Mouse (Mus musculus) urinary bladder, postnatal 25 days (tissue): ENCODE data around the gene Gm10197.

Experiments used
- DNase-seq: peaks from one replicate; pipeline ENCODE4 v3.0.0; 2022; ENCODE audit warnings: low spot score

Gene Gm10197

DNA sequence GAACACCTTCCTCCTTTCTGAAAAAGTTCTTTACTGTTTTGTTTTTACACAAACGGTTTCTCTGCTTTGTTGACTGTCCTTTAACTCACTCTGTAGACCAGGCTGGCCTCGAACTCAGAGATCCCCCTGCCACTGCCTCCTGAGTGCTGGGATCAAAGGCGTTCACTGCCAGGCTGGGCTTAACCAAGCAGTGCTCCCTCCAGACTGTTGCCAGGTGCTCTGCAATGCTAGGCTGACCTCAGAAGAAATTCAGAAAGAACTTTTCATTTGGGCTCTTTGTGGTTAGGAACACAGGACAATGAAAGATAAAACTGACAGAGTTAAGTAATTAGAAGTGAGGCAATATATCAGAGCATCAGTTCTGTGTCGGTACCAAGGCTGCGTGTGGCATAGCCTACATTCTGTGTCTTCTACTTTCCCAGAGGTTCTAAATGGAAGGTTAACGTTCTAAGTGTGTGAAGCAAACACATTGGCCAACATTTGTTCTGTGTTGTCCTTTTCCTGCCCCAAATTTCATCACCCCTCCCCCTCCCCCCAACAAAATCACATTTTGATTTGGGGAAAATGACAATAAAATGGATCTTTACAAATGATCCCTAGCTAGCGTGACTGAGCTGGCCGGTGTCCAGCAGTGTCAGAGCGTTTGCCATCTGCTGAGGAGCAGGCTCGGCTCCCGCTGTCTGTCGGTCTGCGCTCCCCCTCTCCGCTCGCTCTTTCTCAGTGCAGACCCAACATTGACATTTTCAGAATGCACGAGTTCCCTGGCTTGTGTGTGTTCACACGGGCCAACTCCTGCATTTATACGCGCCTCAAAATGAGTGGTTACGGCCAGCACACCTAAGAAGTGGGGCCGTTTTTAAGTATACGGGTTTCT is 12.2 kb downstream of the Gm10197 start:
- DNase-seq: no peak

DNA sequence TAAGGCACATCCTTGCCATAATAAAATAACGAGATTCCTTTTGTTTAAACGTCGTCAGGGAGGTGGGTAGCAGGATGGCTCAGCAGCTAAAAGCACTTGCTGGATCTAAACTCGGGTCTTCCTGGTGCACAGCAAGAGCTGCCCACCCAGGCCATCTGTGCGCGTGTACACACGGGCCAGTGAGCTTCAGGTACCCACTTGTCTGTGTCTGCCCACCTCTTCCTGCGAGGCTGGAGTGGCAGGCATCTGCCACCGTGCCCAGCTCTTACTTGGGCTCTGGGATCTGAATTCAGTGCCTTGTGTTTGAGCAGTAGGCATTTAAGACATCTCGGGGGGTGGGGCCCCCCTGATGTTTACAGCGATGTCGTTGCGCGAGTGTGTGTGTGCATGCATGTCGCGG is 16.5 kb downstream of the Gm10197 start:
- no peak for DNase-seq

DNA sequence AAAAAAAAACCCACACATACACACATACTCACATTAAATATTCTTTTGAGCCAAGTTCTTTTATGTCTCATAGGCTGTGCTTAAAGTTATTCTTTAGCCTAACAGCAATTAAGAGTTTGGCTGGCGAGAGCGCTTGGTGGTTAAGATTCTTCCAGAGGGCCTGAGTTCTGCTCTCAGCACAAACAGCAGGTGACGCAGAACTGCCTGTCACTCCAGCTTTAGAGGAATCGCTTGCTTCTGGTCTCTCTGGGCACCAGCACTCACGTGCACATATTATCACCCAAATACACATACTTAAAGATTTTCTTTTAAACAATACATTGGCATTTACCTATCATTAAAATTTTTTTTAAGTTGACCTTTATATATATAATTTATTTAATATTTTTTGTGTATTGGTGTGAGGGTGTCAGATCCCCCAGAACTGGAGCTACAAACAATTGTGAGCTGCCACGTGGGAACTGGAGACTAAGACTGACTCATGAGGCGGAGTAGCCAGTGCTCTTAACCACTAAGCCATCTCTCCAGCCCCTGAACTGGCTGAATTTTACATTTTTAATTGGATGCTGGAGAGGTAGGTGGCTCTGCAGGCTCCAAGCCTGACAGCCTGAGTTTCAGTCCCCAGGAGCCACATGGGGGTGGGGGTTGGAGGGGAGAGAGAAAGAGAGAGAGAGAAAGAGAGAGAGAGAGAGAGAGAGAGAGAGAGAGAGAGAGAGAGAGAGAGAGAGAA is 17.1 kb downstream of the Gm10197 start:
- DNase-seq: no peak

DNA sequence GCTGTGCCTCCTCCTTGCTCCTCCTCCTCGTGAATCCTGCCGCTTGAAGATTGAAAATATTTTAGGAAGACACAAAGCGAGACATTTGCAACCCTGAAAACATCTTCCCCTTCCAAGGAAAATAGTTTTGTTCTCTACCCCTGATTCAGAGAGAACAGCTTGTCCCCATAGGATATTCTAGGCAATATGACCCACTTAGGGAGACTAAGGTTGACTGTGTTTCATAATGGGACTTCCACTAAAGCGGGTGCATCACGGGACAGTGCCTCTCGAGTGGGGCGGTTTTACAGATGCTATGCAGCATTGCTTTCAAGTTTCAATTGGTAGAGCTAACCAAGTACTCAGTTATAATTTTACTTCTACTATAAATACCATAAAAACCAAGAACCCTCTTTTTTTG is 17.7 kb downstream of the Gm10197 start:
- no peak for DNase-seq

DNA sequence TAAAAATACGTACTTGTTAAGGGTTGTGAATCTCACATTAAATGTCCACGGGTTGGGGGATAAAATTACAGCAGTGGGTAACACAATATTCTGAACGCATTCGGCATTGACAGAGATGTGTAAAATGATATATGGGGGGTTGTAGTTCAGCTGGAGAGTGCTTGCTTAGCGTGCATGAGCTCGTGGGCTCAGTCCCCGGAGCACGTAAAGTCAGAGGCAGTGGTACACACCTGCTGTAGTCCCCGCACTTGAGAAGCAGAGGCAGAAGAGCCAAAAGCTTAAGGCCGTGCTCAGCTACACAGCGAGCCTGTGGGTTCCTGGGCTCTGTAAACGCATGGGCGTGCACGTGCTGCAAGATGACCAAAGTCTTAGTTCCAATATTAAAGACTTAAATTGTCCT is 25.8 kb downstream of the Gm10197 start:
- DNase-seq: no peak

DNA sequence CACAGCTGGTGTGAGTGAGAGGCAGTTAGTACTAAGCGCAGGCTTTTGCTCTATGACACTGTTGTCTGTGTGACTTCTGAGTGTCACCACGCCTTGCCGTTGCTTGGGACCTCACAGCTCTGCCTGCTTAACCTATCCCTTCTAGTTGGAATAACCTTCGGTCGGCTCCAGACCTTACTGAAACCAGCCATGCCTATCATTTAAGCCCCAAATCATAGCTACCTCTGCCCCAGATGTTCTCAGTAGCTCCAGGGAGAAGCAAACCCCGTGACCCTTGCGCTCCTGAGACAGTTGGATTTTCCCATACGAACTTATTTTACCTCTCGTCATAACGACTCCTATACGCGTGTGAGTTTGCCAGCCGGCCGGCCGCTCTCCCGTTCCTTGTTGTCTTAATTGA is 27.5 kb downstream of the Gm10197 start:
- no peak for DNase-seq

DNA sequence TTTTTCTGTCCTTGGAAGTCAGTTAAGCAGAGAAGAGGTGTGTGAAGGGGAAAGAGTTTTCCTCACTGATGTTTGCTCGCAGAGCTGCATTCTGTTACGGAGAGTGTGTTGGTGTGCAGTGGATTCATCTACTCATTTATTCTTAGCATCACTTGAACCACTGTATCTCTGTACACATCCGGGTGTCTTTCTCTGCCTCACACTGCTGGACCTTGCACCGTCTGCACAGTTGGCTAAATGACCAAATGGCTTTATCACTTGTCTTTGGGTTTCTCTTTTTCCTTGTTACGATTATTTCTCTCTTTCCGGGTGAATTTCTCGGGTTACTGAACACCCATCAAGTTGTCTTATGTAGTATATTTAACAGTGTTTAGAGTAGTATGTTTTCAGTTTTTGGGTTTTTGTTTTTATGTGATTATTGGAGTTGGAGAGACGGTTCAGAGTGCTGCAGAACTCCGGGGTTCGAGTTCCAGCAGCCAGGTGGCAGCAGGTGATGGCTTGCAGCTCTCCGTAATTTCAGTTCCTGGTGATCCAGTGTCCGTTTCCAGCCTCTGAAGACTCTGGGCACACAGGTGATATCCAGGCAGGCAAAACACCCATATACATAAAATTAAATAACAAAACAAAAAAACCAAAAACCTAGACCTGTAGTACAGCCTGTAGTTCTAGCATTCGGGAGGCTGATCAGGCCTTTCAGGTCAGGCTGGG is 28.2 kb downstream of the Gm10197 start:
- no peak for DNase-seq

DNA sequence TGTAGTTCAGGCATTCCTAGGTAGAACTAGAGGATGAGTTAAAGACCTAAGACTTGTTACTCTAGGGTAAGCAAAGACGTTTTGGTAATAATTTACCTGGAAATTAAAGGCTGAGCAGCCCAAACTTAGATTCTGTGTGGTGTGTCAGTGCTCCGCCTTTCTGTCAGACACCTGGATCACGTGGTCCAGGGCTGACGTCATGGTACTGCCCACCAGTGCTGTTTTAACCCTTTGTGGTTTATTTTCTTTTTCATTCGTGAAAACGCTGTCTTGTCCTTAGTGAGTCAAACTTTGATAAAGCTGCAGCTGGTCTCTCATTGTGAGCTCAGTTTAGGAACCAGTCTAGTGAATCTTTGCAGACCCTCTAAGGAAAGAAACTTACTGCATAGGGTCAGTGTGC is 31.1 kb downstream of the Gm10197 start:
- no peak for DNase-seq

DNA sequence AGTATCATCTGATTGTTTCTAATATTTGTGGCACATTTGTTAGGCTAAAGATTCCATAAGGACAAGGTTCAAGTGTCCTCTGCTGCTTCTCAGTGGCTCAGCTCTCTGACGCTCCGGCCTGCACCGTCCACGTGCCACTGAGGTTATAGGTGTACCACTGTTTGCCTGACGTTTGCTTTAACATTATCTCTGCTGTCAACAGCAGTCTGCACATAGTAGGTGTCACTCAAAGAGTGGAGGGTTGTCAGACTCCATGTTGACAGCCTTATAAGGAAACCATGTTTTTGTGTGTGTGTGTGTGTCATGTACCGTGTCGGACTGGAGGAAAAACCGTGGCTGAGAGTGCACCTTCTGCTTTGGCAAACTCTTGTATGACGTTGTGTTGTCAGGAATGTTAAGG is 36.3 kb downstream of the Gm10197 start:
- no peak for DNase-seq

DNA sequence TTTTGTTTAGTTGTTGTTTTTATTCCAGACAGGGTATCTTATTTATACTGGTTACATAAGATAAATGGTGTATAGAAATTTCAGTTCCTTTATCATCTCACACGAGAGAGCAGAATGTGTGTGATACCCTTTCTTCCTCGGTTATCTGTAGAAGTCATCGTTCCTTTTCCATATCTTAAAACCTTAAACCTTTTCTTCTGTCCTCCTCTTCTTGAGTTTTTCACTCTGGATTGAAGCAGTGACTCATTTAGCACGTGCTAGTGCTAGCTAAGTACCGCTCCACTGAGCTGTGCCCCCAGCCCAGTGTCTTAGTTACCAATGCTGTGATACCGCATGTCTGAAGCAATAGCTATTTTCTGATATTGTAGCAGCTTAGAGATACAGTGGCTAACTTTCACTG is 37.8 kb downstream of the Gm10197 start:
- no peak for DNase-seq

DNA sequence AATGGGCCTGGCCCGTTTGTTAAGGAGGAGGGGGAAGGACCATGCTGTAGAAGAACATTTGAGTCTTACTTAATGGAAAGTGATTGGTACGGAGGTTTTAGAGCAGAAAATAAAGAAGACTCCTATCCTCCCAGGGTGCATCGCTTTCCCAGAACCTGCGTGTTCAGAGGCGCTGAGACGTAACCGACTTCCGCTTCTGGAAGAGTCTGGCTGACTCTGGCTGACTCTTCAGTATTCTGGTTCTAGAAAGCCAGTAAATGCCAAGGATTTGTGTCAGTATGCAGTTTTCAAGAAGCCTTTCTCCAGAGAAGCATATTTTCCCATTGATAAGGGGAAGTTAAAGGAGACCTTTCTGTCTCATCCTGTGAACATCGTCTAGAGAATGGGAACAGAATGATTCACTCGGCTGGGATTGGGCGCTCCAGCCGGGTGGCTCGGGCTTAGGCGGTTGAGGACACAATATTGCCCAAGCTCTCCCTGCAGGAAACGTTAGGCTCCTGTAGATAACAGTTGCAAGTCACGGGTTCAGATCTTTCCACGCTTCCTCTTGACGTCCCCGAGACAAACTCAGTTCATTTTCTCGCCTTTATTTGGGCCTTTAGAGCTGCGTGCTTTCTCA is 39.6 kb downstream of the Gm10197 start:
- DNase-seq: no peak

DNA sequence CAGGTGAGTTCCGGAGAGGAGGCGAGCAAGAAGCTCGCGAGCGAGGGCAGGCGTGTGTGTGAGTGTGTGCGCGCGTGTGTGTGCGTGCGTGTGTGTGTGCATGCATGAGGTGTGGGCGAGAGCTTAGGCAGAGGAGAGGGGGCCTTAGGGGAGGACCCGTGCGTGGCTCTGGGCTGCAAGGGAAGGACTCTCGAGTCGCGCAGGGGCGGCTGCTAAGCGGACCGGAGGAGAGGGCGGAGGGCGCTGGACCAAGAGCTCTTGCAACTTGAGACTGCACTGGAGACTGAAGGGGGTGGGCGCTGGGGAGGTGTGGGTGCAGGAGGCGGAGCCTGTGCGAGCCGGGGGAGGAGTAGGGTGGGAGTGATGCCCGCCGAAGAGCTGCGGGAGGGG is 41.6 kb downstream of the Gm10197 start:
- DNase-seq: no peak

DNA sequence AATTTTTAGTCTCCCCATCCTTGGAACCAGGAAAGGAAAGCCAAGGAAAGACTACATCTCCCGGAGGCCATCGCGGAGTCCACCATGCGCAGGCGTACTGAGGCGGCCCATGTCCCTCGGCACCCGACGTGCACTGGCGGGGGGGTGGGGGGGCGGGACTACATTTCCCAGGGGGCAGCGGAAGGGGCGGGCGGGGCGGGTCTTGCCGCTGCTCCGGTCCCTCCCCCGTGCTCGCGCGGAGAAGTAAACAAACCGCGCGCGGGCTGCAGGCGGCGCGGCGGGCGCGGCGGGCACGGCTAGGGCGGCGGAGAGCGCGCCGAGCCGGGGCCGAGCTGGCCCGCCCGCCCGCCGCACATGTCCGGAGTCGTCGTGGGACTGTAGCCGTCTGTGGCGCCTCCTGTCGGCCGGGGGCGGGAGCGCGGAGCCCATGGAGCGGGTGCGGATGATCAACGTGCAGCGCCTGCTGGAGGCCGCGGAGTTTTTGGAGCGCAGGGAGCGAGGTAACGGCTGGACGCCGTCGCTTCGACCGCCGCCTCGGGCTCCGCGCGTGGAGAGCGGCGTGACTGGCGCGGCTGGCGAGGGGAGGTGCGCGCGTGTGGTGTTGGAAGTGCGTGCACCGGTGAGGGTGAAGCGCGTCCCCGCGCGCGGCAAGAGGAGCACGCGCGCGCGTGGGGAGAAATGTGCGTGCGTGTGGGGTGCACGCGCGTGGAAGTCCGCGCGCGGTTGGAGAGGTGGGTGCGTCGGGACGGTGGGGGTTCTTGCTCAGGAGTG is 42.2 kb downstream of the Gm10197 start:
- DNase-seq: peak; percentile 89

DNA sequence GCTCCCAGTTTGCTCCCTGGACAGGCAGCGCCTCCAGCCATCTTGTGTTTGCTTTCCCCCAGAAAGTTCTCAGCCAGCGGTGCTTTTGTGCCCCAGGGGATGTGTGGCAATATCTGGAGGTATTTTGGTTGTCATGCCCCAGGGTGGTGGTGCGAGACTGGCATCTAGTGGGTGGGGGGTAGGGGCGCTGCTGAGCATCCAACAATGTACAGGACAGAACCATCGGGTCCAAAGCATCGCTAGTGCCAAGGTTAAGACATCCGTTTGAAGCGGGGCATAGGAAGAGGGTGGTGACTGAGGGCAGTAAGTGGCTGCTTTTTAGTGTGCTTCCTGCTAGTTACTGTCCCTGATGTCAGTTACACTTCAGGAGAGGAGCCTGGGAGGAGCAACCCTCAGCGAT is 43.5 kb downstream of the Gm10197 start:
- DNase-seq: no peak

DNA sequence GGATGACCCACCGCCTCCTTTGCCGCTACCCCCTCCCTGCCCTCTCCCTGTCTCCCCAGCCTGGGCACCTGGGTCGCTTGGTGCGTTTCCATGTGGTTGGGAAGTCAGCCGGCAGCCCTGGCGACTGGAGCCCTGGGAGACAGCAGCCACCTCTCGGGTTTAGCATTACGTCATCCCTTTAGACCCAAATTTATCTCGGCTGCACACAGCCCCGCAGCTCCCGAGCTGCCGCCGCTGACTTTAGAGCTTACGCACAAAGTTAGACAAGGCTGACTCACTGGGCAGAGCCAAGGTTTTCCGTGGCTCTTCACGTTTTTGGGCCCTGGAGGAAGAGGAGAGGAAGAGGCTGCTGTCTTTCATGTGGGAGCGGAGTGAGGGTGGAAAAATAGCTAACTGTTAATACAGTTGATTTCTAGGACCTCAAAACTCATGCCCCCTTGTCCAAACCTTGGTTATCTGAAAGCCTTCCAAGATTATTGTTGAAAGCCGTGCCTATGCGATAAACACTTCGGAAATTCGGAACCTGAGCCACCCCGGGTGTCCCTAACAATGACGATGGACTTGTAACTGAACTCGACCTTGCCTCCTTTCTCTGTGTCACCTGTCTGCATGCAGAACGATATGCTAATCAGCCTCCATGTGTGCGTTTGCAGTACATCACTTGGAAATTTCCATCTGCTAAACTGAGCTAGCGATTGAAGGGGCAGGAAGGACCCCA is 45.8 kb downstream of the Gm10197 start:
- no peak for DNase-seq

DNA sequence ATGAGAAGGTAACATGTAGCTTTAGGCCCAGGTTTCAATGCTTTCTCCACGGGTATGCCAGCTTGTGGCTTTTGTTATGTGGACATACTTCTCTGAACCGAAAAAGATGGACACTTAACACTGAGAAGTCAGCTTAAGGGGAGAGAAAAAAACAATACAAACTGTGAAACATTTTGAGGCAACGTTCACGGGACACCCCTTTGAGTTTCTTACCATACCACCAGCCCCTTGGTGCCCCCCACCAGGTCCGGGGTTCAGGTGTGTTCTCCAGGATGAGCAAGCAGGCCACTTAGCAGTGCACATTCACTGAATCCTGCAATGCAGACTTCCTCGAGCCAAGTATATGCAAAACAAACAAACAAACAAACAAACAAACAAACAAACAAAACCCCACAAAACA is 46.7 kb downstream of the Gm10197 start:
- DNase-seq: no peak

DNA sequence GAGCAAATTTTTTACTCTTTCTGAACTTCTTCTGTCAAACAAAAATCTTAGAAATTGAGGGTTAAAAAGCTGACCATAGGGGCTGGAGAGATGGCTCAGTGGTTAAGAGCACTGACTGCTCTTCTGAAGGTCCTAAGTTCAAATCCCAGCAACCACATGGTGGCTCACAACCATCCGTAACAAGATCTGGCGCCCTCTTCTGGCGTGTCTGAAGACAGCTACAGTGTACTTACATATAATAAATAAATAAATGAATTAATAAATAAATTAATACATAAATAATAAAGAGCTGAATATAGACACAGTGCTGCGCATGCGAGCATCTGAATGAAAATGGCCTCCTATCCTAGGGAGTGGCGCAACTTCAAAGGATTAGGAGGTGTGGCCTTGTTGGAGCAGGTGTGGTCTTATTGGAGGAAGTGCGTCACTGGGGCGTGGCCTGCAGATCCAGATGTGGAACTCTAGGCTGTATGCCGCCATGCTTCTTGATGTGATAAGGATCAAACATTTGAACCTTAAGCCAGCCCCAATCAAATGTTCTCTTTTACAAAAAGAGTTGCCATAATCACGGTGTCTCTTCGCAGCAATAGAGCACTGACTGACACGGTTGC is 49.0 kb downstream of the Gm10197 start:
- no peak for DNase-seq
